Mouse (Mus musculus) heart, embryonic 13.5 days (tissue): ENCODE measurements around the gene Spata45. TPM values are rescaled to one million over a fixed set of nuclear protein-coding genes. Genes with fewer than 3 reads are reported as not detected.
A peak's percentile ranks its signal among the peaks of the same experiment; 100 is the strongest.

ENCODE experiments used
- ATAC-seq: fragments of 200-750 bp; cut with Nextera tagmentation; 2 replicates; pipeline ENCODE4 v1.8.0; 2017; ENCODE audit warnings: moderate TSS enrichment; ENCODE audit not compliant: insufficient number of reproducible peaks, low FRiP score, low TSS enrichment; ENCODE audit errors: extremely low read depth
- H3K27ac ChIP-seq: fragments of 300-500 bp; sonication (generic); replicated peaks from 2 replicates; pipeline ENCODE4 v1.5.1; 2015; ENCODE audit warnings: moderate library complexity, mild to moderate bottlenecking, inconsistent platforms
- H3K27me3 ChIP-seq: fragments of 300-500 bp; sonication (generic); replicated peaks from 2 replicates; pipeline ENCODE4 v1.6.1; 2015; ENCODE audit warnings: mild to moderate bottlenecking, inconsistent platforms
- H3K36me3 ChIP-seq: fragments of 300-500 bp; sonication (generic); 2 replicates; pipeline ENCODE4 v1.6.1; 2015; ENCODE audit warnings: mild to moderate bottlenecking, inconsistent platforms
- H3K4me1 ChIP-seq: fragments of 300-500 bp; sonication (generic); 2 replicates; pipeline ENCODE4 v1.6.1; 2015; ENCODE audit warnings: inconsistent platforms
- H3K4me2 ChIP-seq: fragments of 300-500 bp; sonication (generic); 2 replicates; pipeline ENCODE4 v1.6.1; 2015; ENCODE audit warnings: inconsistent platforms, mild to moderate bottlenecking, moderate library complexity
- H3K4me3 ChIP-seq: fragments of 300-500 bp; sonication (generic); 2 replicates; pipeline ENCODE4 v1.5.1; 2015; ENCODE audit warnings: moderate library complexity, mild to moderate bottlenecking, inconsistent platforms
- H3K9ac ChIP-seq: fragments of 300-500 bp; sonication (generic); 2 replicates; pipeline ENCODE4 v1.6.1; 2015; ENCODE audit warnings: inconsistent platforms, mild to moderate bottlenecking, moderate library complexity
- H3K9me3 ChIP-seq: fragments of 300-500 bp; sonication (generic); 2 replicates; pipeline ENCODE4 v1.6.1; 2016; ENCODE audit warnings: inconsistent platforms
- WGBS: fragments of 180-500 bp; shearing (Covaris S2); methylation state at CpG from one replicate; pipeline ENCODE4 v1.1.7; 2015; ENCODE audit warnings: mixed read lengths; 5-methylcytosine and 5-hydroxymethylcytosine counted together
- polyA plus RNA-seq: library from polyadenylated mRNA; unstranded; fragments of >200 nt; fragmentation: Nextera tagmentation; extraction: Ambion mirVana; gene quantifications from 2 replicates; pipeline ENCODE4 v1.2.1, GENCODE M21; 2015

Spata45 gene
- polyA plus RNA-seq, 1 experiment from 2014 or later = not detected

GRCm38 (mm10) chr1:191042688-191043087, 6.2 kb downstream of the Spata45 start:
- WGBS = 60% methylated on average over 3 of the region's 3 CpGs
- no peak overlapping the region for H3K9ac ChIP-seq
- no peaks in the 10 kb centered on the region for H3K36me3 ChIP-seq
- no peaks in the 10 kb centered on the region for H3K9me3 ChIP-seq
- no peaks in the 10 kb centered on the region for H3K4me1 ChIP-seq
- H3K27ac ChIP-seq = no peak overlapping the region
- no peak for ATAC-seq
- H3K27me3 ChIP-seq = no peaks in the 10 kb centered on the region
- no peak overlapping the region for H3K4me2 ChIP-seq
- H3K4me3 ChIP-seq = no peak overlapping the region

- ATAC-seq = no peak
- no peak overlapping the region for H3K4me2 ChIP-seq
- no peak overlapping the region for H3K4me3 ChIP-seq
- no peaks in the 10 kb centered on the region for H3K9me3 ChIP-seq
- no peak overlapping the region for H3K9ac ChIP-seq
- H3K27ac ChIP-seq = no peak overlapping the region
- H3K36me3 ChIP-seq = peaks cover 3% of the 10 kb centered on the region; the same call in 1 of the 2 replicates
- no peaks in the 10 kb centered on the region for H3K4me1 ChIP-seq
- 89% methylated on average over 2 of the region's 2 CpGs for WGBS
- H3K27me3 ChIP-seq = no peaks in the 10 kb centered on the region
These were observed 8.8 kb downstream of the Spata45 start for GRCm38 (mm10) chr1:191045264-191045663.

- ATAC-seq = no peak
- no peak overlapping the region for H3K9ac ChIP-seq
- H3K4me2 ChIP-seq = no peak overlapping the region
- H3K9me3 ChIP-seq = no peaks in the 10 kb centered on the region
- WGBS = 64% methylated on average over 7 of the region's 7 CpGs
- peaks cover 3% of the 10 kb centered on the region; the same call in 1 of the 2 replicates for H3K36me3 ChIP-seq
- no peak overlapping the region for H3K4me3 ChIP-seq
- H3K27ac ChIP-seq = no peak overlapping the region
- no peaks in the 10 kb centered on the region for H3K4me1 ChIP-seq
- no peaks in the 10 kb centered on the region for H3K27me3 ChIP-seq
These were observed 9.9 kb downstream of the Spata45 start for GRCm38 (mm10) chr1:191046231-191046824.

GRCm38 (mm10) chr1:191053555-191053954, 17.1 kb downstream of the Spata45 start:
- 54% methylated on average over 3 of the region's 3 CpGs for WGBS
- H3K36me3 ChIP-seq = peaks cover 22% of the 10 kb centered on the region; the same call in 1 of the 2 replicates
- no peaks in the 10 kb centered on the region for H3K27me3 ChIP-seq
- H3K4me2 ChIP-seq = no peak overlapping the region
- peak; percentile 17; the same call in 1 of the 2 replicates for ATAC-seq
- no peak overlapping the region for H3K9ac ChIP-seq
- no peak overlapping the region for H3K27ac ChIP-seq
- no peak overlapping the region for H3K4me3 ChIP-seq
- H3K9me3 ChIP-seq = no peaks in the 10 kb centered on the region
- H3K4me1 ChIP-seq = peaks cover 7% of the 10 kb centered on the region

- no peaks in the 10 kb centered on the region for H3K27me3 ChIP-seq
- H3K4me3 ChIP-seq = no peak overlapping the region
- 59% methylated on average over 8 of the region's 8 CpGs for WGBS
- H3K27ac ChIP-seq = peak overlapping the region; percentile 68
- peak; percentile 85; the same call in 1 of the 2 replicates for ATAC-seq
- peak overlapping the region; percentile 37; the same call in 1 of the 2 replicates for H3K4me2 ChIP-seq
- H3K9me3 ChIP-seq = no peaks in the 10 kb centered on the region
- H3K4me1 ChIP-seq = peaks cover 7% of the 10 kb centered on the region
- no peak overlapping the region for H3K9ac ChIP-seq
- H3K36me3 ChIP-seq = peaks cover 22% of the 10 kb centered on the region; the same call in 1 of the 2 replicates
These were observed 18.6 kb downstream of the Spata45 start for GRCm38 (mm10) chr1:191054870-191055532.

- ATAC-seq = no peak
- Histone ChIP-seq H3K9ac (no peak overlapping the region), H3K4me1 (peaks cover 7% of the 10 kb centered on the region), H3K27ac (peak overlapping the region; percentile 68; the same call in 1 of the 2 replicates), H3K36me3 (peaks cover 22% of the 10 kb centered on the region; the same call in 1 of the 2 replicates), H3K4me3 (no peak overlapping the region), H3K27me3 (no peaks in the 10 kb centered on the region), H3K4me2 (no peak overlapping the region), H3K9me3 (no peaks in the 10 kb centered on the region)
- WGBS = 51% methylated on average over 2 of the region's 2 CpGs
These were observed 19.1 kb downstream of the Spata45 start for GRCm38 (mm10) chr1:191055533-191055873.

GRCm38 (mm10) chr1:191057461-191057860, 21.0 kb downstream of the Spata45 start:
- Histone ChIP-seq H3K4me2 (no peak overlapping the region), H3K9me3 (no peaks in the 10 kb centered on the region), H3K27me3 (no peaks in the 10 kb centered on the region), H3K4me3 (no peak overlapping the region), H3K4me1 (peaks cover 17% of the 10 kb centered on the region), H3K36me3 (peaks cover 21% of the 10 kb centered on the region; the same call in 1 of the 2 replicates), H3K9ac (no peak overlapping the region), H3K27ac (no peak overlapping the region)
- 57% methylated on average over 3 of the region's 3 CpGs for WGBS
- ATAC-seq = no peak

GRCm38 (mm10) chr1:191062241-191062780, 25.9 kb downstream of the Spata45 start:
- Histone ChIP-seq H3K27me3 (no peaks in the 10 kb centered on the region), H3K9ac (peak overlapping the region; percentile 85), H3K27ac (peak overlapping the region; percentile 66), H3K4me3 (peak overlapping the region; percentile 78), H3K36me3 (peaks cover 28% of the 10 kb centered on the region), H3K4me1 (peaks cover 24% of the 10 kb centered on the region), H3K9me3 (no peaks in the 10 kb centered on the region), H3K4me2 (peak overlapping the region; percentile 71)
- 5% methylated on average over 15 of the region's 15 CpGs for WGBS
- ATAC-seq = no peak

- H3K9ac ChIP-seq = peak within 1 kb of the TSS; percentile 85
- peaks cover 34% of the 10 kb centered on the region for H3K36me3 ChIP-seq
- ATAC-seq = peak; percentile 82
- H3K4me2 ChIP-seq = peak within 1 kb of the TSS; percentile 71
- H3K27ac ChIP-seq = peak within 1 kb of the TSS; percentile 66
- WGBS = under 1% methylated on average over 56 of the region's 56 CpGs
- H3K4me3 ChIP-seq = peak within 1 kb of the TSS; percentile 78
- H3K4me1 ChIP-seq = peaks cover 24% of the 10 kb centered on the region
- H3K9me3 ChIP-seq = no peaks in the 10 kb centered on the region
- H3K27me3 ChIP-seq = no peaks in the 10 kb centered on the region
These were observed 26.5 kb downstream of the Spata45 start, which contains the start of the genes Tatdn3 and Nsl1 for GRCm38 (mm10) chr1:191062781-191063485. Tatdn3 (minus strand) TSS chr1:191062932. Nsl1 (plus strand) TSS chr1:191063012.

GRCm38 (mm10) chr1:191063700-191064099, 27.3 kb downstream of the Spata45 start:
- Histone ChIP-seq H3K27ac (no peak overlapping the region), H3K4me2 (peak overlapping the region; percentile 71), H3K9me3 (no peaks in the 10 kb centered on the region), H3K27me3 (no peaks in the 10 kb centered on the region), H3K36me3 (peaks cover 38% of the 10 kb centered on the region), H3K4me1 (peaks cover 24% of the 10 kb centered on the region), H3K9ac (peak overlapping the region; percentile 85), H3K4me3 (peak overlapping the region; percentile 78)
- no peak for ATAC-seq
- WGBS = 53% methylated on average over 9 of the region's 9 CpGs

- Histone ChIP-seq H3K4me1 (peaks cover 24% of the 10 kb centered on the region), H3K4me3 (no peak overlapping the region), H3K27me3 (no peaks in the 10 kb centered on the region), H3K36me3 (peaks cover 46% of the 10 kb centered on the region), H3K27ac (no peak overlapping the region), H3K9ac (no peak overlapping the region), H3K4me2 (no peak overlapping the region), H3K9me3 (no peaks in the 10 kb centered on the region)
- no peak for ATAC-seq
- WGBS = 86% methylated on average over 2 of the region's 2 CpGs
These were observed 28.1 kb downstream of the Spata45 start for GRCm38 (mm10) chr1:191064535-191064934.
